Mouse (Mus musculus) midbrain, postnatal 0 days (tissue): ENCODE data around the gene Phactr2. TPM values are rescaled to one million over a fixed set of nuclear protein-coding genes. Genes with fewer than 3 reads are reported as not detected.
A peak's percentile ranks its signal among the peaks of the same experiment; 100 is the strongest.
"Not testable (repeated sequence)": the region's sequence is repeated elsewhere in the genome, so short reads cannot be mapped to it uniquely, and the experiment has no call there.

Experiments
- ATAC-seq: fragments of 200-750 bp; cut with Nextera tagmentation; 2 replicates; pipeline ENCODE4 v1.8.0; 2017; ENCODE audit warnings: moderate number of reproducible peaks, mild to moderate bottlenecking, moderate TSS enrichment, moderate library complexity; ENCODE audit not compliant: low FRiP score
- DNase-seq: peaks from one replicate; pipeline ENCODE4 v3.0.0-alpha.2; 2015; ENCODE audit warnings: low spot score
- H3K27ac ChIP-seq: fragments of 300-500 bp; sonication (generic); 2 replicates; pipeline ENCODE4 v1.5.1; 2014; ENCODE audit warnings: low read depth, mild to moderate bottlenecking, low read length, mixed read lengths
- H3K27me3 ChIP-seq: fragments of 300-500 bp; sonication (generic); 2 replicates; pipeline ENCODE4 v1.6.1; 2014; ENCODE audit warnings: low read length, control low read depth, mixed read lengths; ENCODE audit not compliant: insufficient read depth
- H3K36me3 ChIP-seq: fragments of 300-500 bp; sonication (generic); 2 replicates; pipeline ENCODE4 v1.6.1; 2014; ENCODE audit warnings: low read length, control low read depth, mixed read lengths; ENCODE audit not compliant: insufficient read depth
- H3K4me1 ChIP-seq: fragments of 300-500 bp; sonication (generic); 2 replicates; pipeline ENCODE4 v1.6.1; 2014; ENCODE audit warnings: mild to moderate bottlenecking, control low read depth, antibody characterized with exemption, low read length, mixed read lengths; ENCODE audit not compliant: insufficient read depth
- H3K4me2 ChIP-seq: fragments of 300-500 bp; sonication (generic); 2 replicates; pipeline ENCODE4 v1.6.1; 2014; ENCODE audit warnings: low read depth, mild to moderate bottlenecking, low read length, mixed read lengths; ENCODE audit not compliant: poor library complexity, severe bottlenecking
- H3K4me3 ChIP-seq: fragments of 300-500 bp; sonication (generic); 2 replicates; pipeline ENCODE4 v1.5.1; 2014; ENCODE audit warnings: low read depth, mild to moderate bottlenecking, low read length, moderate library complexity
- H3K9ac ChIP-seq: fragments of 300-500 bp; sonication (generic); replicated peaks from 2 replicates; pipeline ENCODE4 v1.6.1; 2014; ENCODE audit warnings: mild to moderate bottlenecking, low read length, moderate library complexity, mixed read lengths; ENCODE audit not compliant: poor library complexity, severe bottlenecking
- H3K9me3 ChIP-seq: fragments of 300-500 bp; sonication (generic); 2 replicates; pipeline ENCODE4 v1.6.1; 2016; ENCODE audit warnings: low read length, control low read depth
- CTCF ChIP-seq: IDR thresholded peaks from 2 replicates; pipeline ENCODE4 v1.5.1; 2016; ENCODE audit warnings: antibody characterized with exemption, mild to moderate bottlenecking
- WGBS: fragments of 180-500 bp; shearing (Covaris S2); extraction: QIAGEN DNeasy Blood & Tissue Kit; methylation state at CpG from one replicate; pipeline ENCODE4 v1.1.7; 2014; 5-methylcytosine and 5-hydroxymethylcytosine counted together
- polyA plus RNA-seq: library from polyadenylated mRNA; unstranded; fragments of >200 nt; fragmentation: Nextera tagmentation; extraction: Ambion mirVana; gene quantifications from 2 replicates; pipeline ENCODE4 v1.2.1, GENCODE M21; 2015
- total RNA-seq: library from RNA; depleted of rRNA; stranded (reverse); fragments of >200 nt; gene quantifications from 2 replicates; pipeline ENCODE4 v1.2.3, GENCODE M21; 2014

The Phactr2 gene
- total and polyA plus RNA-seq, 2 experiments from 2014 or later: 8.4 to 9.0 TPM

- DNase-seq (no peak), ATAC-seq (no peak)
- Histone ChIP-seq H3K4me2 (no peak overlapping the region), H3K27me3 (no peaks in the 10 kb centered on the region), H3K9me3 (no peaks in the 10 kb centered on the region; the same call in 1 of the 2 replicates), H3K27ac (no peak overlapping the region), H3K9ac (no peak overlapping the region), H3K4me1 (0 out of 2 replicates have a peak, but pooled peaks cover 3% of the 10 kb centered on the region), H3K36me3 (no peaks in the 10 kb centered on the region), H3K4me3 (no peak overlapping the region)
- WGBS: 84% methylated on average over 8 of the region's 8 CpGs
- TF ChIP-seq CTCF: no peak
Observed at GRCm38 (mm10) chr10:13196872-13197507, 277.2 kb downstream of the Phactr2 start.

GRCm38 (mm10) chr10:13193496-13193895, 280.7 kb downstream of the Phactr2 start:
- H3K36me3 ChIP-seq, ATAC-seq: not testable (repeated sequence)
- 83% methylated on average over 7 of the region's 7 CpGs for WGBS

GRCm38 (mm10) chr10:13192731-13193351, 281.4 kb downstream of the Phactr2 start, which contains the start of gene Ltv1:
TSS of gene Ltv1 (minus strand) at chr10:13193168.
- peak within 1 kb of the TSS; percentile 75 for H3K9ac ChIP-seq
- peak within 1 kb of the TSS; percentile 85 for H3K4me3 ChIP-seq
- H3K36me3 ChIP-seq: peaks cover 9% of the 10 kb centered on the region; the same call in 1 of the 2 replicates
- ATAC-seq (peak; percentile 100), DNase-seq (peak; percentile 98)
- no peaks in the 10 kb centered on the region for H3K27me3 ChIP-seq
- H3K9me3 ChIP-seq: no peaks in the 10 kb centered on the region
- H3K4me1 ChIP-seq: 0 out of 2 replicates have a peak, but pooled peaks cover 3% of the 10 kb centered on the region
- H3K27ac ChIP-seq: peak within 1 kb of the TSS; percentile 64
- peak; percentile 13; the same call in 1 of the 2 replicates for TF ChIP-seq CTCF
- WGBS: under 1% methylated on average over 43 of the region's 43 CpGs
- peak within 1 kb of the TSS; percentile 66 for H3K4me2 ChIP-seq

More at GRCm38 (mm10) chr10:13193496-13193895, 280.7 kb downstream of the Phactr2 start:
- H3K9ac ChIP-seq, DNase-seq, H3K27me3 ChIP-seq, H3K9me3 ChIP-seq, H3K4me1 ChIP-seq, H3K27ac ChIP-seq: not testable (repeated sequence)
- peak overlapping the region; percentile 66; the same call in 1 of the 2 replicates for H3K4me2 ChIP-seq
- peak overlapping the region; percentile 85 for H3K4me3 ChIP-seq

- H3K27me3 ChIP-seq: no peaks in the 10 kb centered on the region
- H3K4me2 ChIP-seq: no peak overlapping the region
- H3K27ac ChIP-seq: no peak overlapping the region
- H3K4me3 ChIP-seq: no peak overlapping the region
- no peak for TF ChIP-seq CTCF
- 94% methylated on average over 5 of the region's 5 CpGs for WGBS
- H3K9me3 ChIP-seq: no peaks in the 10 kb centered on the region
- DNase-seq (no peak), ATAC-seq (no peak)
- H3K9ac ChIP-seq: no peak overlapping the region
- H3K4me1 ChIP-seq: 0 out of 2 replicates have a peak, but pooled peaks cover 3% of the 10 kb centered on the region
- peaks cover 20% of the 10 kb centered on the region for H3K36me3 ChIP-seq
Observed at GRCm38 (mm10) chr10:13189881-13190280, 284.3 kb downstream of the Phactr2 start.

GRCm38 (mm10) chr10:13186754-13187153, 287.5 kb downstream of the Phactr2 start:
- H3K4me1 ChIP-seq: no peaks in the 10 kb centered on the region
- ATAC-seq: no peak
- H3K27ac ChIP-seq: no peak overlapping the region
- WGBS: 95% methylated on average over 3 of the region's 3 CpGs
- no peak overlapping the region for H3K4me2 ChIP-seq
- peaks cover 29% of the 10 kb centered on the region for H3K36me3 ChIP-seq
- no peak overlapping the region for H3K9ac ChIP-seq
- H3K9me3 ChIP-seq: no peaks in the 10 kb centered on the region
- no peak overlapping the region for H3K4me3 ChIP-seq
- DNase-seq: no peak
- no peak for TF ChIP-seq CTCF
- H3K27me3 ChIP-seq: no peaks in the 10 kb centered on the region

- ATAC-seq: no peak
- no peaks in the 10 kb centered on the region for H3K4me1 ChIP-seq
- 92% methylated on average over 4 of the region's 4 CpGs for WGBS
- H3K9ac ChIP-seq: no peak overlapping the region
- peaks cover 38% of the 10 kb centered on the region for H3K36me3 ChIP-seq
- no peak for DNase-seq
- TF ChIP-seq CTCF: no peak
- no peak overlapping the region for H3K27ac ChIP-seq
- no peaks in the 10 kb centered on the region for H3K9me3 ChIP-seq
- H3K27me3 ChIP-seq: no peaks in the 10 kb centered on the region
- no peak overlapping the region for H3K4me2 ChIP-seq
- H3K4me3 ChIP-seq: no peak overlapping the region
Observed at GRCm38 (mm10) chr10:13184170-13184766, 289.9 kb downstream of the Phactr2 start.
